Mouse (Mus musculus): ENCODE measurements around the gene Nfkbia. TPM values are rescaled to one million over a fixed set of nuclear protein-coding genes. Genes with fewer than 3 reads are reported as not detected.
A peak's percentile ranks its signal among the peaks of the same experiment; 100 is the strongest.

Gene Nfkbia
- total RNA-seq, 4 experiments from 2014 or later: 18.1 to 43.5 (median 29.1) TPM

- no peak for DNase-seq (ENCODE audit: low spot score in 2 of 2)
These were observed 25.6 kb downstream of the Nfkbia start for GRCm38 (mm10) chr12:55466816-55467215.

- DNase-seq (ENCODE audit: low spot score in 2 of 2): no peak
These were observed 26.3 kb downstream of the Nfkbia start for GRCm38 (mm10) chr12:55466088-55466701.

DNA sequence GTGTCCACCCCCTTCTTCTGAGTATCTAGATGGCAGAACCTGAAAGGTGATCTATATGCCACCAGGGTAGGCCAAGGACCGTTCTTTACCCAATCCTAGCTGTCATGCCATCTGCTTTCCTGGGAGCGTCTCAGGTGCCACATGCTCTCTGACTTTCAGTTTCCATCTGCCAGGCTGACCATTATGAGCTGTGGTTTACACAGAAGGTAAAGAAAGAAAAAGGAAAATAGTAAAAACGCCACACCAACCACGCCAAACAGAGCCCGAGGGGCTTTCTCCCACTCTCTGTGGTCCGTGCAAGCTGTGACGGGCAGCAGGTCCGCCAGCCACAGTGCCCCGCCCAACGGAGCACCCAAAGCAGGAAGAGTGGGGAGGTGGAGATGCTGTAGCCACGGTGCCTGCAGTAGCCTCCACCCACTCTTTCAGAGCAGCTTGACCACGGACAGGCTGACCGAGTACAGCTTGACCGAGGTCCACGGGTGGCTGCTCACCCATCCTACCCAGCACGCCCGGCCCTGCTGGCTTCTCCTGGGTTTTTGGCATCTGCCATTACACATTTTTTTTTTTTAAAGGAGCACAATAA is 27.0 kb downstream of the Nfkbia start:
- no peak for DNase-seq (ENCODE audit: low spot score in 2 of 2)

- no peak for DNase-seq (ENCODE audit: low spot score in 2 of 2)
These were observed 27.5 kb downstream of the Nfkbia start for GRCm38 (mm10) chr12:55464846-55465361.

DNA sequence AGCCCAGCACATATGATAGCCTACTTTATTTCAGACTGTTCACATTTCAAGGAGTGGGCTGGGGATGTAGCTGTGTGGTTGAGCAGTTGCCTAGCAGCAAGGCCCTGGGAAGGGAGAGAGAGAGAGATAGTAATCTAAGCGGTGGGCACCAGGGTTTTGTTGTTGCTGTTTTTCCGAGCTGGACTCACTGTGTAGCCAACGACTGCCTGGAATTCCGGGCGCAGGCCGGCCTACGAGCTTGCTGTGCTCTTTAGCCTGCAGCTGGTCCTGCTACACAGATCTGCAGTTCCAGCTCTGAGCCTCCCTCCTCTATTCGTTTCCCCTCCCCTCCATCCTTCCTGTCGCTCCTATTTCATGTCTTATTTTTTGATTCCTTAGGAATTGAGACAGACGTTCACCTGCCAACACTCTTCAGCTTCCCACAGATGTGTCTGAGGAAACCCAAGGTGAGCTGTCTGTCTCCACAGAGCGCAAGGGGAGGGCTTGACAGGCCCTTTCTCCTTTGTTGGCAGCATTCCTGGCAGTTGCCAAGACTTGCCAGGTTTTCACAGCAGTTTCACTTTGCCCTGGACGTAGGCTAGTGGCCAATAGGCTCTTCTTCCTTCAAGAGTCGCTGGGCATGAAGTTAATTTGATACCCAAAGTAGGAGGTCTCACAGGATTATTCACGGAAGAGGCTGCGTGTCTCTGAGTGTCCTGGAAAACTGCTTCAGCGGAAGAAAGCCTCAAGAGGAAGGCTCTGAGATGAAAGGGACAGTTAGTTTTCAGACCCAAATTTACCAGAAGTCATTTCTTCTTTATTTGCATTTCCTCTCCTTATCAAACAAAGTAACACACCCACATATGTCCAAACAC is 28.2 kb downstream of the Nfkbia start:
- peak in 1 of 2 experiments; percentile 35 for DNase-seq (ENCODE audit: low spot score in 2 of 2)

DNA sequence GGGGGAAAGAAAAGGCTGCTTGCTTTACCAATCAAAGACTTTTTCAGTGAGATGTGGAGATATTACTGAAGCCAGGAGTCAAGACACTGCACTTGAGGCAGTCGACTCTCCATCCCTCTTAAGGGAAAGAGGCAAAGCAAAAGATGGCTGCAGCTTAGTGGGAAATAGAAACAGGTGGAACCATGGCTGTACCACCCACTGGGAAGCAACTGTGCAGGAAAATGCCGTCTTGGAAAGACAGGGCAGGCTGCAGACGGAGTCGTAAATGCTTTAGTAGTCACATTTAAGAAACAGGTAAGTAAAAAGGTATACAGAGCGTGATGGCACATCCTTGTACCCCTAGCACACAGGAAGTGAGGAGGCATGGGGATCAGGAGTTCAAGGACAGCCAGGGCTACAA is 29.4 kb downstream of the Nfkbia start:
- DNase-seq (ENCODE audit: low spot score in 2 of 2): no peak

DNA sequence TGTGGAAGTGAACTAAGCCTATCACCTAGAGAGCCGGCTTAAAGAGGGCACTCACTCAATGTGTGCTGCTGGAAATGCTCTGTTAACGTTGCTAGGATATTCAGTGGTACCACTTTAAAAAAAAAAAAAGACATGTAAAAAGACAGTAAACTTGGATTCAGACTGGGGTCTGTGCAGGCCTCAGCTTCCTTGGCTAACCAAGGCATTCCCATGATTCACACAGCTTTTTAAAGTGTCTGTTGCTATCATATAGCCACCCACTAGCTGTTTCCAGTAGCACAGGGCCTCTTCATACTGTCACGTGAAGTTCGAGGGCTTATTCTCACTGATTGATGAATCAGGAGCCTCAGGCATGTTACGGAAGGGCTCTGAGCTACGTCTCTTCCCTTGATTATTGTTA is 30.0 kb downstream of the Nfkbia start:
- no peak for DNase-seq (ENCODE audit: low spot score in 2 of 2)

GRCm38 (mm10) chr12:55461767-55462166 is 30.7 kb downstream of the Nfkbia start:
- DNase-seq (ENCODE audit: low spot score in 2 of 2): no peak

DNA sequence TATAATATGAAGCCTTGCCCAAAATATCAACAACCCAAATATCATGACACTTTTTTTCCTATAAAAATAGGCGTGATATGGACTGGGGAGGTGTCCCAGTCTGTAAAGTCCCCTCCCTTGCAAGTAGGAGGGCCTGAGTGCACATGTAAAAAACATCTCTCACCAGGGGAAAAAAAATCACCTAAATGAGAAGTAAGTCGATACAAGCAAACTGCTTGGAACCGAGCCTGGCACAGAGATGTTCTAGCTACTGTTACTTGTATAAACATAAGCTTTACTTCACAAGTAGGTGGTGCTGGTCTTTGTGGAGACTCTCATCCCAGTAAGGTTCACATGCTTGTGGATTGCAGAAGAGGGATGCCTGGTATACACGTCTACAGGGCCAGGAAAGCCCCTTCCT is 31.5 kb downstream of the Nfkbia start:
- DNase-seq (ENCODE audit: low spot score in 2 of 2): no peak

DNA sequence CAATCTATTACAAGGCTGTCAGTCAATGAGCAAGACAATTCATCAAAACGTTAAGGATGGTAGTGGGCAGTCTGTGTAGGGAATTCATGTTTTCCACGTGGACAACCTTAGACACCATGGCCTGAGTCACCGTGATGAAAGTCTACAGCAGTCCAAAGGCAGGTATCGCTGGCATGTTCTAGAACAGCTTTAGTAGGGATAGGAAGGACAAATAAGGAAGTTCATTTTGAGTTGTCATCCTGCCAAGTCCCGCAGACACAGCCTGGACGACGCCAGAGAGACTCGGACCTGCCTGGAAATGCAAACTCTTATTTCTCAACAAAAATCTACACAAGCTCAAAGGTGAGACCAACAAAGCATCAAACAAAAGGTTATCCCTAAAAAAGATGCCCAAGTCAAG is 32.7 kb downstream of the Nfkbia start:
- no peak for DNase-seq (ENCODE audit: low spot score in 2 of 2)

DNA sequence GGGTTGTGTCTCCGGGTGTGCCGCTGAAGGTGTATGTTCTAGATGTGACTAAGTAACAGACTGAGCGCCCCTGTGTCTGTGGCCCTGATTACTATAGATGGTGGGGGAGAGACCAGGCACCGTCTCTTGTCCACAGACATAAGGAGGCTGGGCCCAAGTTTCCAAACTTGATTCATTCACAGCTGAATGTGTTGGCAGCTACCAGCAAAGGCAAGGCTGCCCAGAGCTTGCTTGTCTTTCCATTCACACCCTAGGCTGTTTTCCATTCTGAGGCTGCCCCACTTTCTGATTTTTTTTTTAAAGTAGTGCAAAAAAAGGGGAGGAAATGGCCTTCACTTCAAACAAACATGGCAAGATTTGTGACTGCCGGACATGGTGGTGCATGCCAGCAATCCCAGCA is 35.6 kb downstream of the Nfkbia start:
- no peak for DNase-seq (ENCODE audit: low spot score in 2 of 2)

GRCm38 (mm10) chr12:55456136-55456535 is 36.3 kb downstream of the Nfkbia start:
- no peak for DNase-seq (ENCODE audit: low spot score in 2 of 2)

DNA sequence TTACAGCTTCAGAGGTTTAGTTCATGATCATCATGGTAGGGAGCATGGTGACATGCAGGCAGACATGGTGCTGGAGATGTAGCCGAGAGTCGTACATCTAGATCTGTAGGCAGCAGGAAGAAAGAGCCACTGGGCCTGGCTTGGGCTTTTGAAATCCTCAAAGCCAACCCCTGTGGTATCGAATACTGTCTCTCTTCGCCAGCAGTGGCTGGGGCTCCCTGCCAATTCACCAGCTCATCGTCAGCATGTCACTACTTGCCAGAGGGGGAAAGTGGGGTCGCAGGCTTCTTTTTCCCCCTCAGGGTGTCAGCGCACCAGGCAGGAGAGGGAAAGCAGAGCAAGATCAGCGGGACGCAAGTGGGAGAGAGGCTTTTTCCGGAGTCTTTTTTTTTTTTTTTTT is 37.2 kb downstream of the Nfkbia start:
- no peak for DNase-seq (ENCODE audit: low spot score in 2 of 2)

DNA sequence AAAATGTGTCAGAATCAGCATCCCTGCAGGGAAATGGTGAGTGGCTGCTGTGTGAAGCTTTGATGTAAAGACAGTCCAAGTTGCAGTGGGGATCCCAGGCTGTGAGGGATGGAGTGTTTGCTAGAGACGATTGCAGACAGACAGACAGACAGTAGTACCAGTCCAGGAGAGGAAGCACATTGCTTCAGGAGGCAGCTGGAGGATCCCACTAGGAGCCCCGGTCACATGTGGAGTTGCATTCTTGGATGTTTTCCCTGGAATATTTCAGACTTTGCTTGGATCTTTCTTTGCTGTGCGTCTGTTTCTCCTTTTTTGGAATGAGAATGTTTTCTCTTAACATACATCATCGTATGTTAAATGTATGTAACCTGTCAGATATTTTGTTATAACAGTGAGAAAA is 38.5 kb downstream of the Nfkbia start:
- DNase-seq (ENCODE audit: low spot score in 2 of 2): no peak

DNA sequence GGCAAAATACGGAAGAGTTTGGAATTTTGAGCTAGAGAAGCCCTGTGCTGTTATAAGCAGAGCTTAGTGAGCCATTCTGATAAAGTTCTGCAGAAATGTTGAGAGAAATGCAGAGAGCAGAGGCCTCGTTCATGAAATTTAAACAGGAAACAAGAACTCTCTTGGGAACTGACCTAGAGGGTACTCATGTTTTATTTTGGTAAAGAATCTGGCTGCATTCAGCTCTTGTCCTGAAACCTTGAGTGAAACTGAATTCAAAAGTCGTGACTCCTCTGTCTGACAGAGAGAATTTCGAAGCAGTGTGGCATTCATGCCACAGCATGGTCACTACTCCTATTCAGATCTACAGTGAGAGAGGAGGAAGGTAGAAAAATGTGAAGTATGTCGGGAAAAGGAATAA is 39.6 kb downstream of the Nfkbia start:
- no peak for DNase-seq (ENCODE audit: low spot score in 2 of 2)

DNA sequence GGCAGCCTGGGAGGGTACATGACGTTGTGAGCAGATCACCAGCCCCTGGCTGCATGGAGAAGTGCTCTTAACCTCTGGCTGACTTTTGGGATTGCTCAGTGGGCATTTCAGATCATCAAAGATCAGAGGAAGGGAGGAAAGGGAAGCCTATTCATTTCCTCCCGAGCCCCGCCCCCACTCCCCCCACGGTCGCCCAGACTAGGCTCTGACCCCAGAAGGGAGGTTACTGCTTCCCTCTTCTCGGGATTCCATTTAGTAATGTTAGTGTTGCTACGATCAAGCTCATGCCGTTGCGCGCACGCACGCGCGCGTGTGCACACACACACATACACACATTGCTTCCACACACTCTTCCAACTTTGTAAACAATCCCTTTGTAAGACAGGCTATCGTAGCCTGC is 42.0 kb downstream of the Nfkbia start:
- DNase-seq (ENCODE audit: low spot score in 2 of 2): no peak

GRCm38 (mm10) chr12:55449048-55449447 is 43.4 kb downstream of the Nfkbia start:
- no peak for DNase-seq (ENCODE audit: low spot score in 2 of 2)

- no peak for DNase-seq (ENCODE audit: low spot score in 2 of 2)
These were observed 44.0 kb downstream of the Nfkbia start for GRCm38 (mm10) chr12:55448457-55448856.

DNA sequence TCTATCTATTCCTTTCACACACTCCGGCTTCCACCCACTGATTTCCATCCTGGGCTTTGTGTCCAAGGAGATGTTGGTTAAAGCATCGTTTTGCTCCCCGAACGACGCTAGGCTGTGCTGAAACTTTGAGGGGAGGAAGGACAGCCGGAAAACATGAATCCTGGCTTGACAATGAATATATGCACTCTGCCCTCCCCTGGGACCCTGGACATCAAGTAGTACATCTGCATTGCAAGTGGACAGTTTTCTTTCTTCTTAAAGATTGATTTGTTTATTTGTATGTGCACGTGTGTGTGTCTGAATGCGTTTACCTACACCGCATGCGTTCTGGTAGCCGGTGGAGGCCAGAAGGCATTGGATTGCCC is 45.1 kb downstream of the Nfkbia start:
- no peak for DNase-seq (ENCODE audit: low spot score in 2 of 2)

DNA sequence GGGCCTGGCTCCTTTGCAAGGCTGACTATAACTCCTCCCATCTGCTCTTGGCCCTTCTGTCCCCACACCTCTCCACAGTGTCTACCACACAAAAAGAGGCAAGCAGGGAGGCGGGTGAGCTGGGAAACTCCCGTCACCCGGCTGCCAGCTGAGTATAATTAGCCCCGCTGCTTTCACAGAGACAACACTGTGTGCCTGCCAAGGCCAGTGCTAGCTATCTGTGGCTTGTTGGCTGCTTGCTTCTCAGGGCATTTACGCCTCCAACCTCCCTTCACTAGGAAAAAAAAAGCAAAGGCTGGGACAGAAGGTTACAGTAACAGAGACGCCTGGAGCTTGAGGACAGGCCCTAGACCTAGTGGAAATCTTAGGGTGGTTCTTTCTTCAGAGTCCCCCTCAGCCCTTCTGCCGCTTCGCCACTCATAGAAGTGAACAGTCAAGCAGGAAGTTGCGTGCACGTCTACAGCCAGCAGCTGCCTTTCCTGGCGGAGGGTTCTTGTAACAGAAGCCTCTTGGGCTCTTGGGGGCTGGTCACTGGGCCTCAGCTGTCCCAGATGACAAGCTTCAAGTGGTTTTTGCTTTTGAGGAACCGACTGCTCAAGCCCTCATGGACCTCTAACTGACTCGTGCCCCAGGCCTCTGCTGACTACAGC is 45.6 kb downstream of the Nfkbia start:
- peak; percentile 73 to 82 for DNase-seq (ENCODE audit: low spot score in 2 of 2)

DNA sequence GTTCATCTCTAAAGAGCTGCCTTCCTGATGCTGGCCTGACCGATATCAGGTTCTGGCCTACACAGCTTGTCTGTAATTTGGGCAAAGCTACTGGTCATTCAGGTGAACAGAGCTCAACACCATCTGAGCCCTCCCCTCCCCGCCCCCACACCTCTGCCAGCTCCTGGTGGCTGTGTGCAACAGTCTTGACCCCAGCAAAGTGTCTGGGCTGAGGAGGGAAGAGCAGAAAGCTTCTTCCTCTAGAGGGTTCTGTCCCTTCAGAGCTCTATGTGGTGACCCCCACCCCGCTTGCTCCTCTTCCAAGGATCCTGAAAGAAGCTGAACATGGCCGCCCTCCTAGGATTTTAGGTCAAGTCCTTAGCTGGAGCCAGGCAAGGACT is 46.1 kb downstream of the Nfkbia start:
- DNase-seq (ENCODE audit: low spot score in 2 of 2): no peak

DNA sequence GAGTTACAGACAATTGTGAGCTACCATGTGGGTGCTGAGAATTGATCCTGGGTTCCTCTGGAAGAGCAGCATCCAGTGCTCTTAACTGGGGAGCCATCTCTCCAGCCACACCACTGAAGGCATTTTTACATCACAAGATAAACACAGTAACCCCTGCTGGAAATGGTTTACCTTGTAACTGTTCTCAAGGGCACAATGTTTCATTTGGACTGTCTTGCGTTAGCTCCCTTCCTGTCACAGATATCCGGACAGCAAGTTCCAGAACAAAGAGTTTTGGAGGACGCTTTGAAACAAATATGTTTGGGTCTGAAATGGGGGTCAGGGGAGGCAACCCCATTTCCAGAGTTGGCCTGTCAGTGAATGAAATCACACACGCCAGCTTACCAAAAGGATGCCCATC is 46.9 kb downstream of the Nfkbia start:
- DNase-seq (ENCODE audit: low spot score in 2 of 2): no peak

All from gastrocnemius, adult 8-10 months (tissue).